Comparison of ENCODE assay signal across 8 mouse cellular contexts in genomic region chr6:112700392-112700791, GRCm38 (mm10). TPM values are rescaled to one million over a fixed set of nuclear protein-coding genes. Genes with fewer than 3 reads are reported as not detected.
DNase-seq lines count a peak whose midpoint lies in the region; ATAC-seq and TF ChIP-seq lines count a peak whose summit lies in the region.
"Had no signal": no experiment of that assay in that cellular context is flagged by ENCODE, and none has a peak within 500 bp of the region (broad histone marks: within the 10 kb centered on the region; RNA-seq: fewer than 3 reads in every experiment).

No protein-coding gene starts in this region.

- DNase-seq in liver: peak; percentile 51
- no peak for DNase-seq in liver, embryonic 11.5 days (ENCODE audit: low spot score)
- DNase-seq in G1E (ENCODE audit: low spot score): peak; percentile 21
- peak; percentile 76 for DNase-seq in adrenal gland, postnatal 14 days
- DNase-seq in embryonic facial prominence, embryonic 11.5 days (ENCODE audit: low spot score): peak; percentile 65
- peak; percentile 70 to 75 for DNase-seq in layer of hippocampus, postnatal 10 days (ENCODE audit: low spot score in 2 of 2)
- peak; percentile 47 for DNase-seq in neural tube, embryonic 11.5 days (ENCODE audit: low spot score)

- TF ChIP-seq CTCF in G1E (IDR thresholded peaks at IDR 0.05; ENCODE audit: low read depth, low read length): peak; percentile 44

- no peak overlapping the region for H3K27ac ChIP-seq in liver, embryonic 11.5 days (ENCODE audit: low read depth, low read length)
- H3K27ac ChIP-seq in embryonic facial prominence, embryonic 11.5 days (replicated peaks; ENCODE audit: low read depth, low read length): no peak overlapping the region
- no peak overlapping the region for H3K27ac ChIP-seq in neural tube, embryonic 11.5 days (ENCODE audit: low read depth, low read length)
- H3K27ac ChIP-seq: liver, embryonic 15.5 days had no signal

- H3K4me2 ChIP-seq in liver, embryonic 11.5 days: no peak overlapping the region
- no peak overlapping the region for H3K4me2 ChIP-seq in embryonic facial prominence, embryonic 11.5 days (ENCODE audit: low read depth, low read length)
- no peak overlapping the region for H3K4me2 ChIP-seq in neural tube, embryonic 11.5 days (ENCODE audit: low read depth)
- H3K4me2 ChIP-seq: liver, embryonic 15.5 days had no signal

- H3K9me3 ChIP-seq in liver, embryonic 11.5 days (ENCODE audit: control insufficient read depth, low read length): no peaks in the 10 kb centered on the region
- no peaks in the 10 kb centered on the region for H3K9me3 ChIP-seq in G1E (replicated peaks)
- H3K9me3 ChIP-seq in embryonic facial prominence, embryonic 11.5 days (replicated peaks; ENCODE audit: control insufficient read depth, low read length): no peaks in the 10 kb centered on the region
- H3K9me3 ChIP-seq in neural tube, embryonic 11.5 days (ENCODE audit: control insufficient read depth, low read length): no peaks in the 10 kb centered on the region
- H3K9me3 ChIP-seq: liver, embryonic 15.5 days had no signal

- H3K4me1 ChIP-seq in liver, embryonic 11.5 days (replicated peaks; ENCODE audit: control insufficient read depth, insufficient read depth, low read length): peaks cover 5% of the 10 kb centered on the region
- H3K4me1 ChIP-seq in G1E (ENCODE audit: insufficient read depth, low read depth, low read length): peaks cover 15% of the 10 kb centered on the region
- H3K4me1 ChIP-seq in embryonic facial prominence, embryonic 11.5 days (ENCODE audit: control insufficient read depth, insufficient read depth, low read length): no peaks in the 10 kb centered on the region
- no peaks in the 10 kb centered on the region for H3K4me1 ChIP-seq in neural tube, embryonic 11.5 days (ENCODE audit: control insufficient read depth, insufficient read depth, low read length)

- H3K27me3 ChIP-seq in liver, embryonic 11.5 days (replicated peaks; ENCODE audit: control insufficient read depth, insufficient read depth, low read length): no peaks in the 10 kb centered on the region
- H3K27me3 ChIP-seq in G1E (ENCODE audit: insufficient read depth, low read length): peaks cover 20% of the 10 kb centered on the region
- no peaks in the 10 kb centered on the region for H3K27me3 ChIP-seq in embryonic facial prominence, embryonic 11.5 days (ENCODE audit: control insufficient read depth, insufficient read depth, low read length)
- no peaks in the 10 kb centered on the region for H3K27me3 ChIP-seq in neural tube, embryonic 11.5 days (ENCODE audit: control insufficient read depth, insufficient read depth, low read length)

- ATAC-seq in liver, embryonic 11.5 days (replicated peaks; ENCODE audit: low FRiP score): no peak
- no peak for ATAC-seq in G1E (ENCODE audit: extremely low read depth, insufficient number of reproducible peaks, low FRiP score, poor library complexity, severe bottlenecking)
- no peak for ATAC-seq in embryonic facial prominence, embryonic 11.5 days (replicated peaks; ENCODE audit: insufficient number of reproducible peaks, low FRiP score, low TSS enrichment, low read depth)
- no peak for ATAC-seq in neural tube, embryonic 11.5 days (ENCODE audit: insufficient read depth, low FRiP score, low TSS enrichment)

- no peak overlapping the region for H3K9ac ChIP-seq in liver, embryonic 11.5 days (ENCODE audit: low read depth, low read length)
- H3K9ac ChIP-seq in embryonic facial prominence, embryonic 11.5 days (replicated peaks; ENCODE audit: low read length): no peak overlapping the region
- H3K9ac ChIP-seq in neural tube, embryonic 11.5 days (ENCODE audit: low read length): no peak overlapping the region
- H3K9ac ChIP-seq: liver, embryonic 15.5 days had no signal

- no peaks in the 10 kb centered on the region for H3K36me3 ChIP-seq in liver, embryonic 11.5 days (ENCODE audit: control insufficient read depth, insufficient read depth, low read length)
- no peaks in the 10 kb centered on the region for H3K36me3 ChIP-seq in G1E (replicated peaks)
- no peaks in the 10 kb centered on the region for H3K36me3 ChIP-seq in embryonic facial prominence, embryonic 11.5 days (replicated peaks; ENCODE audit: control insufficient read depth, insufficient read depth, low read depth, low read length)
- H3K36me3 ChIP-seq in neural tube, embryonic 11.5 days (ENCODE audit: control insufficient read depth, insufficient read depth, low read length): no peaks in the 10 kb centered on the region
- H3K36me3 ChIP-seq: liver, embryonic 15.5 days had no signal

- no peak overlapping the region for H3K4me3 ChIP-seq in liver, embryonic 11.5 days (ENCODE audit: low read depth, low read length)
- no peak overlapping the region for H3K4me3 ChIP-seq in G1E (ENCODE audit: low read depth, low read length)
- no peak overlapping the region for H3K4me3 ChIP-seq in embryonic facial prominence, embryonic 11.5 days (ENCODE audit: low read depth, low read length)
- H3K4me3 ChIP-seq in neural tube, embryonic 11.5 days (ENCODE audit: low read depth, low read length): no peak overlapping the region
- H3K4me3 ChIP-seq: liver, embryonic 15.5 days had no signal

- WGBS in liver, embryonic 11.5 days: 0% methylated on average over 1 of the region's 1 CpGs
- WGBS in embryonic facial prominence, embryonic 11.5 days: 0% methylated on average over 1 of the region's 1 CpGs
- 4% methylated on average over 1 of the region's 1 CpGs for WGBS in neural tube, embryonic 11.5 days

RNA-seq across cellular contexts. Expression of gene Rad18, which starts 3.9 kb away (rescaled TPM):
- polyA plus RNA-seq in liver, embryonic 11.5 days (2014; fragmentation: Nextera tagmentation; extraction: Ambion mirVana): 47.6 and 48.9 TPM in 2 replicates
- total RNA-seq in G1E (2014; fragmentation: Nextera tagmentation) (89.9 and 93.8 TPM in 2 replicates), G1E (2017) (35.9 and 36.1 TPM in 2 replicates)
- polyA plus RNA-seq in G1E (2012): 1.8 and 2.7 TPM in 2 replicates
- total RNA-seq in adrenal gland, postnatal 14 days (2021): 9.3 and 10.4 TPM in 2 replicates
- 42.2 and 43.0 TPM in 2 replicates for polyA plus RNA-seq in embryonic facial prominence, embryonic 11.5 days (2014; fragmentation: Nextera tagmentation; extraction: Ambion mirVana)
- 10 to 100 TPM in 1 of 2 experiments, 1 to 10 TPM in 1; 9.3 to 10.7 TPM for total RNA-seq in layer of hippocampus, postnatal 10 days (2021)
- 33.2 and 38.1 TPM in 2 replicates for polyA plus RNA-seq in neural tube, embryonic 11.5 days (2014; fragmentation: Nextera tagmentation; extraction: Ambion mirVana)
